Mouse (Mus musculus) kidney, adult 2 months (tissue): ENCODE results near the gene Wbp2nl. TPM values are rescaled to one million over a fixed set of nuclear protein-coding genes. Genes with fewer than 3 reads are reported as not detected.

ENCODE experiments used
- DNase-seq: peaks from one replicate; pipeline ENCODE4 v3.0.0; 2021
- H3K27ac ChIP-seq: fragments of 200-500 bp; 2 replicates; pipeline ENCODE4 v1.5.1; 2012; ENCODE audit warnings: low read depth, low read length, control low read depth, inconsistent platforms; ENCODE audit not compliant: insufficient read depth
- H3K27me3 ChIP-seq: fragments of 200-500 bp; replicated peaks from 2 replicates; pipeline ENCODE4 v1.6.1; 2012; ENCODE audit warnings: mild to moderate bottlenecking, moderate library complexity, low read length, inconsistent platforms; ENCODE audit not compliant: control insufficient read depth, insufficient read depth
- H3K36me3 ChIP-seq: fragments of 200-500 bp; 2 replicates; pipeline ENCODE4 v1.6.1; 2012; ENCODE audit warnings: mild to moderate bottlenecking, moderate library complexity, low read length, inconsistent platforms; ENCODE audit not compliant: control insufficient read depth, insufficient read depth
- H3K4me1 ChIP-seq: fragments of 200-500 bp; 2 replicates; pipeline ENCODE4 v1.6.1; 2011; ENCODE audit warnings: low read length; ENCODE audit not compliant: control insufficient read depth, insufficient read depth
- H3K4me3 ChIP-seq: fragments of 200-500 bp; 2 replicates; pipeline ENCODE4 v1.5.1; 2011; ENCODE audit warnings: mild to moderate bottlenecking, low read depth, low read length, control low read depth; ENCODE audit not compliant: insufficient read depth
- CTCF ChIP-seq: fragments of 200-500 bp; conservative IDR thresholded peaks from 2 replicates; pipeline ENCODE4 v1.5.1; 2011; ENCODE audit warnings: low read depth, mild to moderate bottlenecking, control low read depth, low read length, moderate library complexity, mixed read lengths; ENCODE audit not compliant: insufficient read depth, insufficient read length
- POLR2A ChIP-seq: fragments of 200-500 bp; IDR thresholded peaks from one replicate; pipeline ENCODE4 v1.6.1; 2011; ENCODE audit warnings: low read depth, low read length, control low read depth
- WGBS: fragments of 180-500 bp; shearing (Covaris S2); methylation state at CpG from one replicate; pipeline ENCODE4 v1.1.7; 2018; 5-methylcytosine and 5-hydroxymethylcytosine counted together
- polyA plus RNA-seq: library from polyadenylated mRNA; depleted of rRNA; stranded (reverse); fragments of >200 nt; gene quantifications from 2 replicates; pipeline ENCODE4 v1.2.3, GENCODE M21; 2012; rRNA removed

Wbp2nl gene
- polyA plus RNA-seq, result 0.08 TPM in 1 of 2 replicates, not detected in the other

- Histone ChIP-seq H3K36me3 (no peaks in the 10 kb centered on the region), H3K4me1 (no peaks in the 10 kb centered on the region), H3K27ac (no peak within 1 kb of the TSS), H3K27me3 (no peaks in the 10 kb centered on the region), H3K4me3 (no peak within 1 kb of the TSS)
- TF ChIP-seq POLR2A (no peak), CTCF (no peak)
- DNase-seq, result no peak
- WGBS, result 56% methylated on average over 39 of the region's 39 CpGs
These were observed at the start of gene Wbp2nl for GRCm38 (mm10) chr15:82298764-82299561. Gene Wbp2nl, plus strand, starts transcription at chr15:82298954.

- no peaks in the 10 kb centered on the region for H3K36me3 ChIP-seq
- WGBS, result 96% methylated on average over 3 of the region's 3 CpGs
- H3K27ac ChIP-seq, result no peak overlapping the region
- TF ChIP-seq POLR2A, result no peak
- TF ChIP-seq CTCF, result 0 out of 2 replicates have a peak, but pooled peaks have one; percentile 4
- no peak for DNase-seq
- H3K4me3 ChIP-seq, result no peak overlapping the region
- H3K27me3 ChIP-seq, result no peaks in the 10 kb centered on the region
- H3K4me1 ChIP-seq, result no peaks in the 10 kb centered on the region
These were observed 47.2 kb upstream of the Wbp2nl start for GRCm38 (mm10) chr15:82251579-82251978.

- no peak for TF ChIP-seq CTCF
- no peak for TF ChIP-seq POLR2A
- Histone ChIP-seq H3K27ac (no peak within 1 kb of the TSS), H3K4me3 (no peak within 1 kb of the TSS), H3K27me3 (no peaks in the 10 kb centered on the region), H3K4me1 (no peaks in the 10 kb centered on the region), H3K36me3 (no peaks in the 10 kb centered on the region)
- DNase-seq, result no peak
- 84% methylated on average over 6 of the region's 6 CpGs for WGBS
These were observed 46.7 kb upstream of the Wbp2nl start, which contains the start of gene 1500009C09Rik for GRCm38 (mm10) chr15:82252097-82252496. Gene 1500009C09Rik, plus strand, starts transcription at chr15:82252397.

- TF ChIP-seq CTCF (0 out of 2 replicates have a peak, but pooled peaks have one; percentile 14), POLR2A (no peak)
- Histone ChIP-seq H3K27me3 (no peaks in the 10 kb centered on the region), H3K27ac (no peak overlapping the region), H3K4me3 (no peak overlapping the region), H3K4me1 (no peaks in the 10 kb centered on the region), H3K36me3 (no peaks in the 10 kb centered on the region)
- 61% methylated on average over 4 of the region's 4 CpGs for WGBS
- DNase-seq, result no peak
These were observed 43.5 kb upstream of the Wbp2nl start for GRCm38 (mm10) chr15:82255248-82255647.

- DNase-seq, result no peak
- H3K27ac ChIP-seq, result no peak overlapping the region
- no peak overlapping the region for H3K4me3 ChIP-seq
- H3K36me3 ChIP-seq, result no peaks in the 10 kb centered on the region
- TF ChIP-seq CTCF, result no peak
- TF ChIP-seq POLR2A, result no peak
- H3K4me1 ChIP-seq, result no peaks in the 10 kb centered on the region
- WGBS, result 32% methylated on average over 10 of the region's 10 CpGs
- no peaks in the 10 kb centered on the region for H3K27me3 ChIP-seq
These were observed 42.8 kb upstream of the Wbp2nl start for GRCm38 (mm10) chr15:82255944-82256383.

GRCm38 (mm10) chr15:82259510-82259909 lies 39.2 kb upstream of the Wbp2nl start:
- DNase-seq, result peak; percentile 62
- H3K4me1 ChIP-seq, result no peaks in the 10 kb centered on the region
- 13% methylated on average over 16 of the region's 16 CpGs for WGBS
- peak; percentile 87 for TF ChIP-seq CTCF
- no peak for TF ChIP-seq POLR2A
- H3K36me3 ChIP-seq, result no peaks in the 10 kb centered on the region
- H3K4me3 ChIP-seq, result no peak overlapping the region
- no peaks in the 10 kb centered on the region for H3K27me3 ChIP-seq
- no peak overlapping the region for H3K27ac ChIP-seq

- DNase-seq, result peak; percentile 60
- no peak overlapping the region for H3K4me3 ChIP-seq
- no peaks in the 10 kb centered on the region for H3K27me3 ChIP-seq
- no peaks in the 10 kb centered on the region for H3K4me1 ChIP-seq
- TF ChIP-seq CTCF, result peak; percentile 87
- no peak for TF ChIP-seq POLR2A
- WGBS, result 11% methylated on average over 6 of the region's 6 CpGs
- H3K36me3 ChIP-seq, result no peaks in the 10 kb centered on the region
- no peak overlapping the region for H3K27ac ChIP-seq
These were observed 32.4 kb upstream of the Wbp2nl start for GRCm38 (mm10) chr15:82266356-82266755.
